Mouse (Mus musculus) erythroblast, embryonic 14.5 days (primary cell): Measurements from ENCODE around the gene 1700129C05Rik.

Experiments used
- GATA1 ChIP-seq: IDR thresholded peaks from 2 replicates; pipeline ENCODE4 v1.6.1; 2012; ENCODE audit warnings: low read length, inconsistent platforms, mixed read lengths
- TAL1 ChIP-seq: IDR thresholded peaks from 3 replicates; pipeline ENCODE4 v1.6.1; 2012; ENCODE audit warnings: low read length, inconsistent platforms, mixed read lengths

DNA sequence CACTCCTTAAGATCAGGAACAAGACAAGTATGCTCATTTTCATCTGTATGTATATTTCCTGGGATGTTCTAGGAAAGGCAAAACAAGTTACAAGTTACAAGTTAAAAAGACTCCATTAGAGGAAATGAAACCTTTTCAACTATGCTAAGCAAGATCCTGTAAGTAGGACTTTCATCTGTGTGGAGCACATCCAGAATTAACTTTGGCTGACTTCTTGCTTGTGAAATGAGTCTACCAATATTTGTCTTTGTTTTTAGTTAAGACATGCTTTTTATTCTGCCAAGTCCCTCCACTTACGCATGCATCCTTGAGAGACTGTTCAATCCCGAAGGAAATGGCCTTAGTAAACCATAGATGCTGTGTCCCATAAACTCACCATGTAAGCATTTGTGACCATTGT lies 43.4 kb upstream of the 1700129C05Rik start:
- no peak for TF ChIP-seq GATA1
- no peak for TF ChIP-seq TAL1
